Mouse (Mus musculus) kidney, postnatal 10 days (tissue): ENCODE measurements around the gene Rora.

Source experiments
- DNase-seq: peaks from one replicate; pipeline ENCODE4 v3.0.0; 2021; ENCODE audit warnings: mixed read lengths

The Rora gene

GRCm38 (mm10) chr9:69258506-69258905 lies 604.9 kb downstream of the Rora start:
- no peak for DNase-seq

GRCm38 (mm10) chr9:69259382-69259781 lies 605.8 kb downstream of the Rora start:
- DNase-seq, result peak; percentile 82

GRCm38 (mm10) chr9:69265151-69265550 lies 611.6 kb downstream of the Rora start:
- DNase-seq, result no peak

GRCm38 (mm10) chr9:69270374-69270773 lies 616.8 kb downstream of the Rora start:
- DNase-seq, result no peak

GRCm38 (mm10) chr9:69270931-69271330 lies 617.3 kb downstream of the Rora start:
- no peak for DNase-seq

- peak; percentile 38 for DNase-seq
Measured at GRCm38 (mm10) chr9:69272884-69273283, 619.3 kb downstream of the Rora start.

GRCm38 (mm10) chr9:69274766-69275485 lies 621.3 kb downstream of the Rora start:
- no peak for DNase-seq

GRCm38 (mm10) chr9:69277256-69277655 lies 623.7 kb downstream of the Rora start:
- DNase-seq, result no peak

- no peak for DNase-seq
Measured at GRCm38 (mm10) chr9:69285011-69285410, 631.4 kb downstream of the Rora start.

- DNase-seq, result no peak
Measured at GRCm38 (mm10) chr9:69288113-69288512, 634.5 kb downstream of the Rora start.

- no peak for DNase-seq
Measured at GRCm38 (mm10) chr9:69288586-69288985, 635.0 kb downstream of the Rora start.

- DNase-seq, result peak; percentile 93
Measured at GRCm38 (mm10) chr9:69289056-69290017, 635.8 kb downstream of the Rora start.

- peak; percentile 70 for DNase-seq
Measured at GRCm38 (mm10) chr9:69290018-69290880, 636.7 kb downstream of the Rora start.

- peak; percentile 63 for DNase-seq
Measured at GRCm38 (mm10) chr9:69290881-69291450, 637.4 kb downstream of the Rora start.

- DNase-seq, result no peak
Measured at GRCm38 (mm10) chr9:69291451-69291850, 637.9 kb downstream of the Rora start.

GRCm38 (mm10) chr9:69292353-69292752 lies 638.8 kb downstream of the Rora start:
- DNase-seq, result no peak

GRCm38 (mm10) chr9:69292776-69293687 lies 639.4 kb downstream of the Rora start:
- DNase-seq, result no peak

- no peak for DNase-seq
Measured at GRCm38 (mm10) chr9:69293688-69294074, 640.1 kb downstream of the Rora start.

- no peak for DNase-seq
Measured at GRCm38 (mm10) chr9:69294426-69294825, 640.8 kb downstream of the Rora start.

GRCm38 (mm10) chr9:69294856-69295255 lies 641.3 kb downstream of the Rora start:
- DNase-seq, result no peak

GRCm38 (mm10) chr9:69295826-69296225 lies 642.2 kb downstream of the Rora start:
- DNase-seq, result no peak
